Mouse (Mus musculus) CH12.LX (cell line): Measurements from ENCODE around the gene Slc10a7. TPM values are rescaled to one million over a fixed set of nuclear protein-coding genes. Genes with fewer than 3 reads are reported as not detected.

Experiments used
- DNase-seq: peaks from one replicate; pipeline ENCODE4 v3.0.0-alpha.2; 2013; ENCODE audit errors: extremely low read depth
- H3K27ac ChIP-seq: 2 replicates; pipeline ENCODE4 v1.5.1; 2012; ENCODE audit warnings: low read depth, mild to moderate bottlenecking, control low read depth, moderate library complexity; ENCODE audit not compliant: insufficient read depth
- H3K27me3 ChIP-seq: replicated peaks from 2 replicates; pipeline ENCODE3; 2012; ENCODE audit warnings: inconsistent platforms
- H3K36me3 ChIP-seq, 2 experiments: replicated peaks in 1 of 2; 2 replicates each; pipeline versions ENCODE3 to v1.6.1; 2012; ENCODE audit warnings: inconsistent platforms in 1 of 2, low read length in 1 of 2, mild to moderate bottlenecking in 1 of 2, mixed read lengths in 1 of 2, moderate library complexity in 1 of 2; ENCODE audit not compliant: control insufficient read depth in 1 of 2, insufficient read depth in 1 of 2
- H3K4me1 ChIP-seq, 2 experiments: 2 replicates each; pipeline ENCODE4 v1.6.1; 2012; ENCODE audit warnings: inconsistent platforms in 1 of 2, moderate library complexity in 1 of 2; ENCODE audit not compliant: insufficient read depth in 2 of 2, control insufficient read depth in 1 of 2
- H3K4me2 ChIP-seq: 2 replicates; pipeline ENCODE4 v1.6.1; 2012; ENCODE audit warnings: low read depth, mild to moderate bottlenecking, control low read depth; ENCODE audit not compliant: poor library complexity, insufficient read depth, severe bottlenecking
- H3K4me3 ChIP-seq, 3 experiments: fragments of 150-350 bp in 1 of 3; sonication (generic) in 1 of 3; replicated peaks in 1 of 3; 2 replicates each; pipeline versions ENCODE3 to v1.5.1; 2011 to 2012; ENCODE audit warnings: low read depth in 2 of 3, low read length in 2 of 3, mild to moderate bottlenecking in 2 of 3, moderate library complexity in 2 of 3, control low read depth in 1 of 3, improper control_type of control experiment in 1 of 3, inconsistent platforms in 1 of 3, mixed read lengths in 1 of 3; ENCODE audit not compliant: poor library complexity in 1 of 3
- H3K79me2 ChIP-seq: replicated peaks from 2 replicates; pipeline ENCODE4 v1.6.1; 2012; ENCODE audit warnings: mild to moderate bottlenecking, moderate library complexity; ENCODE audit not compliant: control insufficient read depth, poor library complexity, insufficient read depth, severe bottlenecking; ENCODE audit errors: extremely low read depth
- H3K9ac ChIP-seq: 2 replicates; pipeline ENCODE4 v1.6.1; 2012; ENCODE audit warnings: low read depth, mild to moderate bottlenecking, control low read depth, moderate library complexity; ENCODE audit not compliant: insufficient read depth
- H3K9me3 ChIP-seq: replicated peaks from 2 replicates; pipeline ENCODE3; 2012; ENCODE audit warnings: low read length, inconsistent platforms, mixed read lengths
- BHLHE40 ChIP-seq: IDR thresholded peaks from 2 replicates; pipeline ENCODE4 v1.6.1; 2011; ENCODE audit warnings: mild to moderate bottlenecking, low read depth, low read length, improper control_type of control experiment
- CHD1 ChIP-seq: IDR thresholded peaks from 2 replicates; pipeline ENCODE4 v1.6.1; 2012; ENCODE audit warnings: low read depth, low read length, improper control_type of control experiment, inconsistent platforms
- ELF1 ChIP-seq: IDR thresholded peaks from 2 replicates; pipeline ENCODE4 v1.6.1; 2014; ENCODE audit warnings: low read depth, mild to moderate bottlenecking, inconsistent platforms, low read length, improper control_type of control experiment
- ETS1 ChIP-seq: conservative IDR thresholded peaks from 2 replicates; pipeline ENCODE4 v1.6.1; 2012; ENCODE audit warnings: low read depth, mild to moderate bottlenecking, inconsistent platforms, low read length, improper control_type of control experiment, moderate library complexity
- GABPA ChIP-seq: IDR thresholded peaks from 2 replicates; pipeline ENCODE4 v1.6.1; 2012; ENCODE audit warnings: low read depth, low read length, improper control_type of control experiment, inconsistent platforms; ENCODE audit not compliant: insufficient replicate concordance
- HCFC1 ChIP-seq: IDR thresholded peaks from 2 replicates; pipeline ENCODE4 v1.6.1; 2012; ENCODE audit warnings: low read depth, mild to moderate bottlenecking, inconsistent platforms, low read length, improper control_type of control experiment
- JUN ChIP-seq: IDR thresholded peaks from 2 replicates; pipeline ENCODE4 v1.6.1; 2011; ENCODE audit warnings: low read depth, mild to moderate bottlenecking, low read length, improper control_type of control experiment, moderate library complexity; ENCODE audit not compliant: insufficient read depth
- JUND ChIP-seq: conservative IDR thresholded peaks from 2 replicates; pipeline ENCODE4 v1.6.1; 2011; ENCODE audit warnings: low read depth, low read length, improper control_type of control experiment
- KAT2A ChIP-seq: IDR thresholded peaks from 2 replicates; pipeline ENCODE4 v1.6.1; 2012; ENCODE audit warnings: low read length, improper control_type of control experiment, inconsistent platforms; ENCODE audit not compliant: insufficient replicate concordance
- MAX ChIP-seq: IDR thresholded peaks from 2 replicates; pipeline ENCODE4 v1.6.1; 2011; ENCODE audit warnings: low read length, improper control_type of control experiment
- MEF2A ChIP-seq: IDR thresholded peaks from 2 replicates; pipeline ENCODE4 v1.6.1; 2014; ENCODE audit warnings: low read depth, mild to moderate bottlenecking, inconsistent platforms, low read length, improper control_type of control experiment, borderline replicate concordance
- MXI1 ChIP-seq: IDR thresholded peaks from 2 replicates; pipeline ENCODE4 v1.6.1; 2011; ENCODE audit warnings: mild to moderate bottlenecking, low read depth, low read length, improper control_type of control experiment
- MYC ChIP-seq: IDR thresholded peaks from 2 replicates; pipeline ENCODE4 v1.6.1; 2011; ENCODE audit warnings: low read depth, mild to moderate bottlenecking, improper control_type of control experiment, low read length
- NELFE ChIP-seq: IDR thresholded peaks from 2 replicates; pipeline ENCODE4 v1.6.1; 2011; ENCODE audit warnings: low read depth, low read length, improper control_type of control experiment
- POLR2A ChIP-seq: IDR thresholded peaks from 2 replicates; pipeline ENCODE4 v1.6.1; 2011; ENCODE audit warnings: low read depth, mild to moderate bottlenecking, improper control_type of control experiment, low read length
- POLR2AphosphoS2 ChIP-seq: IDR thresholded peaks from 2 replicates; pipeline ENCODE4 v1.6.1; 2011; ENCODE audit warnings: low read depth, low read length, improper control_type of control experiment
- TCF12 ChIP-seq: IDR thresholded peaks from 2 replicates; pipeline ENCODE4 v1.6.1; 2014; ENCODE audit warnings: low read depth, mild to moderate bottlenecking, inconsistent platforms, low read length, improper control_type of control experiment
- USF1 ChIP-seq: IDR thresholded peaks from 2 replicates; pipeline ENCODE4 v1.6.1; 2014; ENCODE audit warnings: low read depth, mild to moderate bottlenecking, inconsistent platforms, low read length, improper control_type of control experiment
- ZNF384 ChIP-seq: IDR thresholded peaks from 2 replicates; pipeline ENCODE4 v1.6.1; 2012; ENCODE audit warnings: low read depth, low read length, improper control_type of control experiment, inconsistent platforms
- dilution Hi-C: fragments of 300-500 bp; cut with MboI; formaldehyde crosslinking; loops from 2 replicates; pipeline ENCODE4 v1.14.3; 2020; ENCODE audit warnings: low sequenced_read_pairs; ENCODE audit not compliant: extremely low pct_unique_long_range_greater_than_20kb, extremely low pct_ligation_motif_present
- in situ Hi-C: fragments of 300-500 bp; cut with MboI; formaldehyde crosslinking; loops from 3 replicates; pipeline ENCODE4 v1.14.3; 2019; ENCODE audit warnings: low sequenced_read_pairs, low pct_ligation_motif_present, low pct_unique_long_range_greater_than_20kb, mixed read lengths
- polyA plus RNA-seq: library from polyadenylated mRNA; unstranded; fragments of >175 nt; gene quantifications from 2 replicates; pipeline ENCODE4 v1.2.1, GENCODE M21; 2012; ENCODE audit warnings: low read depth; ENCODE audit not compliant: insufficient read length
- total RNA-seq, 2 experiments: library from RNA; depleted of rRNA; stranded (reverse); fragments of 300-350 nt in 1 of 2; fragments of >200 nt in 1 of 2; gene quantifications; 2 replicates each; pipeline ENCODE4 v1.2.3; 2012 to 2014

The Slc10a7 gene
- total and polyA plus RNA-seq, 3 experiments: 10.8 to 20.4 (median 16.3) TPM

- TF ChIP-seq GABPA: no peak
- TF ChIP-seq POLR2AphosphoS2: no peak
- no peak for TF ChIP-seq TCF12
- TF ChIP-seq ZNF384: no peak
- TF ChIP-seq HCFC1: no peak
- TF ChIP-seq, all 38 proteins: peak for 0
- dilution Hi-C loops: no loop called here
- Histone ChIP-seq H3K9me3 (no peaks in the 10 kb centered on the region), H3K36me3 (peaks cover 5 to 49% of the 10 kb centered on the region in 2 experiments), H3K27ac (no peak overlapping the region), H3K4me3 (no peak overlapping the region), H3K27me3 (no peaks in the 10 kb centered on the region), H3K9ac (no peak overlapping the region), H3K4me2 (no peak overlapping the region), H3K4me1 (peaks cover 0 to 9% of the 10 kb centered on the region in 2 experiments; a peak in 1 of 4 replicates), H3K79me2 (no peaks in the 10 kb centered on the region)
- no peak for DNase-seq
- in situ Hi-C loops: no loop called here
Observed at GRCm38 (mm10) chr8:78584011-78584776, 75.0 kb downstream of the Slc10a7 start.

- DNase-seq: no peak
- no peak overlapping the region for H3K27ac ChIP-seq
- H3K27me3 ChIP-seq: no peaks in the 10 kb centered on the region
- no peak overlapping the region for H3K4me3 ChIP-seq
- in situ Hi-C loops: no loop called here
- H3K4me2 ChIP-seq: no peak overlapping the region
- H3K9me3 ChIP-seq: no peaks in the 10 kb centered on the region
- H3K4me1 ChIP-seq: peaks cover 0 to 9% of the 10 kb centered on the region in 2 experiments; a peak in 1 of 4 replicates
- TF ChIP-seq KAT2A (no peak), MXI1 (no peak), ETS1 (no peak), ELF1 (no peak), ZNF384 (no peak), CHD1 (no peak), MYC (no peak), USF1 (no peak), MEF2A (no peak), JUN (no peak), JUND (no peak), NELFE (no peak), MAX (no peak), HCFC1 (no peak), BHLHE40 (no peak), POLR2A (no peak)
- TF ChIP-seq, all 38 proteins: peak for 0
- H3K79me2 ChIP-seq: no peaks in the 10 kb centered on the region
- H3K36me3 ChIP-seq: peaks cover 7 to 55% of the 10 kb centered on the region in 2 experiments
- no peak overlapping the region for H3K9ac ChIP-seq
- dilution Hi-C loops: no loop called here
Observed at GRCm38 (mm10) chr8:78584863-78585262, 75.7 kb downstream of the Slc10a7 start.
